Mouse (Mus musculus) left cerebral cortex, adult 18-20 months (tissue): ENCODE data around the gene Smad6. TPM values are rescaled to one million over a fixed set of nuclear protein-coding genes. Genes with fewer than 3 reads are reported as not detected.

Experiments
- DNase-seq, 2 experiments: peaks; one replicate each; pipeline ENCODE4 v3.0.0; 2021 to 2022; ENCODE audit warnings: low spot score in 2 of 2, mixed read lengths in 1 of 2
- total RNA-seq, 2 experiments: library from RNA; stranded (reverse); gene quantifications; 2 replicates each; pipeline ENCODE4 v1.2.3; 2021

Gene Smad6
- total RNA-seq, 2 experiments from 2014 or later, result 2.1 to 2.5 TPM

DNA sequence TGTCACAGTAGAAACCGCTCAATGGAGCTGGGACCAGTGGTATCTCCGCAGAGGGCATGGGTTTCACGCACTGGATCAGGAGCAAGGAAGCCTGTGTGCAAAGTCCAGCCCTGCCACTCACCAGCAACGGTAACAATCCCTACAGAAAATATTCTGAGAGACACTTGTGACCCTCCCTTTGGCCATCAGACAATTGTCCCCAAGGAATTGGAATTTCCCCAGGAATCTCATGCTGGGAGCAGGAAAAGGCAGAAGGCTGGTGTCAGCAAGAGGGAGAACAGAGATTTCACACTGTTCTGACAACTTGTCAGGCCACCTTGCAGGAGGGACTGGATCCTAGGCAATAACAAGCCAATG lies 61.1 kb downstream of the Smad6 start:
- DNase-seq, result no peak

DNA sequence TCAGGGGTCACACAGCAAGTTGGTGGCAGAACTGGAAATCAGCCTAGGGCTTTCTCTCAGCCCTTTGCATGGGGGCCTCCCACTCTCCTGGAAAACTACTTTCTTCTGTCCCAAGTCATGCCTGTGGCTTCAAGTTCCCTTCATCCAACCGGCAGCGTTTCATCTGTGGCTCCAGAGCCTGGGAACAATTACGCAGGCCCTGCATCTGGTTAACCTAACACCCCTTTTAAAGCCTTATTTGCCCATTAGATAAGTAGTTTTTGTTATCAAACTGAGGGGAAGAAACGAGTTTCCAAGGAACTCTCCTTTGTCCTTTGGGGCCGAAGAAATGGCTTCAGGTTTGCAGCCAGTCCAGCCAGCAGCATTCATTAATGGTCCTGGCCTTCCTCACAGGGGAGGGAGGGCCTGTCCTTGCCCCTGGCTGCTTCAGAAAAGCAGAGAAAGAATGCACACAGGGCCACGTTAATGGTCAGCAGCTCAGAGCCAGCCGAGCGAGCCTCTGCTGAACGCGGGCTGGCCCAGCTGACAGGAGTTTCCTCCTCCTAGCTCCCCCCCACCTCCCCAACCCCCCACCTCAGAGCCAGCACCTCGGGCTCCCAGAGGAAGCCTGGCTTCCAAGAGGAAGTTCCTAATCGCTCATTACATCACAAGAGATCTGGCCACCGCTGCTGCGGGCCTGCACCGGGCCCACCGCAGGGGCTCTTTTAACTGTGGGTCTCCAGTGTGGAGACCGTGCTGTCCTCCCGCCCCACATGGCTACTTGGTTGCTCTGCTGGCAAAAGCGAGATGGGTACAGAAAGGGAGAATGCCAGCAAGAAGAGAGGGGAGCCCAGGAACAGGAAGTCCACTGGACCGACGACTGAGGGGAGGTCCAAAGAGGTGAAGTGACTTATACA lies 61.7 kb downstream of the Smad6 start:
- no peak for DNase-seq

DNA sequence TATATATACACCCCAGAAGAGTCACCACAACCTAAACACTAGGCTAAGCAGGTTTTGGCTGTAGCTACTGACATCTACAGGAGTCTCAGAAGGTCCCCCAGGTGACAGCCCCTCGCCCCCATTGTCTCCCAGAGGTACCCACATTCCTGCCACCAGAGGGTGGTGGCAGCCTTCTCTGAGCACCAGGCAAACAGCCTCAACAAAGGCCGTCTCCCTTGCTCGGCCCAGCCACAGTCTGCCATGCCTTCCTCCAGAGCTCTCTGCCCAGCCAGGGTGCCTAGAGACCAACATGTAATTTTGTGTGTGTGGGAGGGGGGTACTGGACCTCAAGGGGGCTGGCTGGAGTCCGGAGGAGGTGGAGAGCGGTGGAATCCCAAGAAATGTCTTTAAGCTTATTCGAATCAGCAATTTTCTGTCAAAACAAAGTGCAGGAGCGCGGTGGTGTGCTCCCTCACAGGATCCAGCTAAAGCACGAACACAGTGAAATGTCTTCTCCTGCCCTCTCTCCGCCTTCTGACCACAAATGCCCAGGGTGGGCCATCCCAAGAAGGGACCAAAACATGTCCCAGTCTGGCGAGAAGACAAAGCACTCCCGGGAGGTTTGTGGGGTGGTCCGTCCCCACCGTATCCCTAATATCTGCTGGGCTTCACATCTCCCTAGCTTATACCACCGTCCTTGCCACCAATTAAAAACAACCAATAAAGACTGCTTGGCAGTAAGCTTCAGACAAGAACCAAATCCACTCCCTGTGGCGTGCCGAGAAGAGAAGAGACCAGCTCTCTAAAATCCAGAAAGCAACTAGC lies 62.5 kb downstream of the Smad6 start:
- no peak for DNase-seq

DNA sequence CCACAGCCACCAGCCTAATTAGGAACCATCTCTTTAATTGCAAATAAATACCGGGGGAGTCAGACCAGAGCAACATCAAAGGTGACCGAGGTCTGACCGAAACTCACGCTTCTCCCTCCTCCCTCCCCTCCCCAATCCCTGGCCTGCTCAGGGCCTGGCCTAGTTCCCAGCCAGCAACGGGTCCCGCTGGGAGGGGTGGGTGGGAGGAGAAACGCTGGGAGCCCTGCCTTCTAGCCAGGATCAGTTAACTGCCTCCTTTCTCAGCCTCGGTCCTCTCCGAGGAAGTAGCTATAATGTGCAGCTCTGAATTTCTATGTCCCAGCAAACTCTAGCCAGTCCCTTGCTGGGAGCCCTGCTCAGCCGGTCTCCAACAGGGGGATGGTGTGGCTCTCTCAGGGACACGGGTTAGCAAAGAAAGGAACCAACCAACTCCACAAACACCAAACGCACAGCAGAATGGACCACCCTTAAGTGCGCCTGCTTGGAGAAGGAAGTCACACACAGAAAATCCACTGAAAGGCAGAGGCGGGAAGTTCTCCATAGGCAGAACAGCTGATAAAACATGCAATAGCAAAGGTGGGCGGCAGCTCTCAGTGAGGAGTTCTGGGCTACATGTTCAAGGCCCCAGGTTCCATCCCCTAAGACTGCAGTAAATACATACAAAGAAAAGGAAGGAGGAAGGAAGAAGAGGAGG lies 63.4 kb downstream of the Smad6 start:
- DNase-seq, result no peak

DNA sequence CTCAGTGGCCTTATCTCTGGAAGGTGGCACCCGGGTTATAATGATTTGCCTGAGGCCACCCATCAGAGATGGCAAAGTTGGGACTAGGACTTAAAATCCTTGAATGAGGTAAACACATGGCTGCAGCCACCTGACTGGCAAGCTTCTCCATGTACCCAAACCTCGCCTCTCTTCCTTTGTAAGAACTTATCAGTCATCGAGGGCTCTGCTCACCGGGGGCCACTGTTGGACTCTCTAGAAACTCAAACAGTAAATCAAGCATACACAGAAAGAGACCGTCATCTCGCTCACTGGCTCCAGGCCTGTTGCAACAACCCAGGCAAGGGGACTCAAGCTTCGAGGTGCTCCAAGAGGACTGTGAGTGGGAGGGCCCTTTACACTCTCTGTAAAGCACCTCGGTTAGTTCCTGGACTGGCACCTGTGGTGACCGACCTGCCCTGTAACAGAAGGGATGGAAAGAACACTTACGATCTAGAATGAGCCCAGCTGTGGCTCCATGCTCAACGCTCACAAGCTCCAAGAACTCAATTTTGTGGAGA lies 64.1 kb downstream of the Smad6 start:
- no peak for DNase-seq

DNA sequence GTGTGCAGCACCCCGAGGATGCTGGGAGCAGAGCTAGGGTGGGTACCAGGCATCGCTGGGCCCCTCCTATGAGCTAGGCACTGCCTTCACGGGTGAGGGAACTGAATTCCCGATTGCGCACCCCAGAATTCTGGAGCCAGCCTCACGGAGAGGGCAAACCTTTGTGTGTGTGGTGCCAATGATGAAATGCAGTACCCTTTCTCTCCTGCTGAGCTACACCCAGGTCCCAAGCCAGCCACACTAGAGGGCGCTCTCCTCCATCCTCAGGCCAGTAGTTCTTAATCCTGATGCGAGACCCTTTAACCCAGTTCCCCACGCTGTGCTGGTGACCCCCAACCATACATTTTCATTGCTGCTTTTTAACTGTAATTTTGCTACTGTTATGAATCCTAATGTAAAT lies 65.8 kb downstream of the Smad6 start:
- peak; percentile 72 to 79 for DNase-seq

DNA sequence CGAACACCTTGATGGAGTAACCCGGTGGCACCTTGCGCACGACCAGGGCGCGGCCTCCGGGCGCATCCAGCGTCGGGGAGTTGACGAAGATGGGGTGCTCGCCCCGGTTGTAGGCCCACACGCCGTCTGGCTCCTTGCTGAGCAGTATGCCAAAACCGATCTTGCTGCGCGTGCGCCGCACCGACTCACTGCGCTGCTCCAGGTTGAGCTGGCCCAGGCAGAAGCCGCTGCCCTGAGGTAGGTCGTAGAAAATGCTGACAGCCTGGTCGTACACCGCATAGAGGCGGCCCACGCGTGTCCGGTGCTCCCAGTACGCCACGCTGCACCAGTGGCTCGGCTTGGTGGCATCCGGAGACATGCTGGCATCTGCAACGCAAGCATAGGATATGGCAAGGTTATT lies 68.2 kb downstream of the Smad6 start:
- peak in 1 of 2 experiments; percentile 44 for DNase-seq

DNA sequence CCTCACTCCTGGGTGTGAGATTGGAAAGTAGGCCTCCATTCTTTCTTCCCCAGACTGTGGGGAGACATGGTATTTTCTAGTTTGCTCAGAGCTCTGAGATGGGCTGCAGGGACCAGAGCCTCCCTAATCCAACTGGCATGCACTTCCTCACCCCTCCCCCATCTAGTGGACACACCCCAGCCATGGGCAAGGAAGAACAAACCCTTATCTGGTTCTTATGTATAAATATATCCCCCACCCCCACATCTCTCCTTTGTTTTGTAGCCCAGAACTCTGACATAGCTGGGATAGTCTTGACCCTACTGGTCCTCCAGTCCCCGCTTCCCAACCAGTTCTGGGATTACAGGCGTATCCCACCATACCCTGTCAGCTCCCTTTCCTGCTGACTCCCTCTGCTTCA lies 69.3 kb downstream of the Smad6 start:
- no peak for DNase-seq

DNA sequence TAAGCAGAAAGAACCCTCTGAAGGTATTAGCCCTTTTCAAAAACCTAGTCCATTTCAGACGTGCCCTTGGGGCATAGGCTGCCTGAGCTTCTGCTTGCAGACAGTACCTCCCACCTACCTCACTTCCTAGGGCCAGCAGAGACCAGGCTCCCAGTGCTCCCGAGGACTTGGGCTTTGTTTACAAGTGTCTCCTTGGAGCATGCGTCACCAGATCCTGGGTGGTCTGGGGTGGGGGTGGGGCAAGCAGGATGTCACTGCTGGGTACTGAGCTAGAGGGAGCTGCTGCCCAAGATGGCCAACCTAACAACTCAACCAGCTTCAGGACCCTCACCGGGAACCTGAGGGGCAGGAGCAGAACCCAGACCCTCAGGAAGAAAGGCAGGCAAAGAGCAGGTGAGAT lies 71.5 kb downstream of the Smad6 start:
- DNase-seq, result no peak

DNA sequence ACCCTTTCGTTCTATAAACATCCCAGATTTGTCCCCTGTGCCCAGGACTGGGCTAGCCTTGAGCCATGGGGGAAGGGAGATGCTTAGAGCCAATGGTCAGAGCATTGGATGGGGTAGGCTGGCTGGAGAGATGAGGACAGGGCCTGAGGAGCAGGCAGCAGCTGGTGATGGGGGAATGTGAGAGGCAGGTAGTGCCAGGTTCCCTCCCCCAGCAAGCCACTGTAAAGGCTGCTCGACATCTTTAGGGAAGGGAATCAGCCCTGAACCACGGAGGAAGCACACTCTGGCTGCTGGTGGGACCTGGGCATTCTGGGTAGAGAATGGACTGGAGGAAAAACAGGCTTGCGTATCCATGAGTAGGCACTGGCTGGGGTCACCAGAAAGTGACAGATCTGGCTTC lies 72.5 kb downstream of the Smad6 start:
- DNase-seq, result no peak

DNA sequence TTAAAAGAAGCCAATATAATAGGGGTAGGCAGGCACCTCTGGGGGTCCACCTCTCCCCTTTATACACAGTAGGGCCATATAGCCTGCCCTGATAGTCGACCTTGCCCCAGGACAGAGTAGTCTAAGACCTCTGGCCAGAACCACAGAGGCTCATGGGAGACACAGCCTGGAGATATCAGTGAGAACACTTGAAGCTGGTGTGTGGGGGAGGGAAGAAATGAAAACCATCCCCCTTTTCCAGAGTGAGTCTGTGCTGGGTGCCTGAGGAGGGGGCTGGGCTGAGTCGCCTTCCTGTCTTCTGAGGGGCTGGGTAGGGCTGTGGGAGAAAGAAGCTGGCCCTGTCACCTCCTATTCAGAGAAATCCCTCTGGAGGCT lies 79.3 kb downstream of the Smad6 start:
- no peak for DNase-seq

DNA sequence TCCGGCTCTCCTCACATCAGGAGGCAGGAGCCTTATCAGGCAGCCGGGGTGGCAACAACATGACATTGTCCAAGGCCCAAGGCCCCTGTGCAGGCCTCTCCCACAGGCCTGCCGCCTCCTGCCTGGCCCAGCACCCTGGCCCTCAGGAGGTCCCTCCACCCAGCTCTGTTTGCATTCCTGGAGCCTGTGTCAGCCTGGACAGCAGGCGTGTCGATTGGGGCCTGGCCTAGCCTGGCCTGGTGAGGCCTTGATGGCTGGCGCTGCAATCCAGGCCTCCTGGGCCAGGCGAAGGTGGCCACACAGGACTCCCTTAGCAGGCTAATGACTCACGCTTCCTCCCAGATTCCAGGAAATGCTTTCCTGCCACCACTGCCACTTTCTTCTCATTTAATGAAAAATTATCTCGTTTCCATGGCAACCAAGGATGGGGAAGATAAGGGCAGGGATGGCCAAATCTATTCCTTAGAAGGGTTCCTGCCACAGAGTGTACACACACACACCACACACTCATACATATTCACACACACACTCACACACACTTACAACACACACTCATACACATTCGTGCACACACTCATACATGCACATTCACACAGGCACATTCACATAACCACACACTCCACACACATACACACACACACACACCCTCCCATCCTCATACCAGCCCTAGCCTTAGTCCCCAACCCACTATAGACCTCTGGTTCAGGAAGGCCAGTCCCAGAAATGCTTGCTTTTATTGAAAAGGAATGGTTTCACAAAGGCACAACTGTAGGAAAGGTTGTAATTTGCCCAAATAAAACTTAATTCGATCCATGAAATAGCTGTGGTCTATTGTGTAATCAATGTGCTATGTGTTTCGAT lies 79.9 kb downstream of the Smad6 start:
- no peak for DNase-seq

DNA sequence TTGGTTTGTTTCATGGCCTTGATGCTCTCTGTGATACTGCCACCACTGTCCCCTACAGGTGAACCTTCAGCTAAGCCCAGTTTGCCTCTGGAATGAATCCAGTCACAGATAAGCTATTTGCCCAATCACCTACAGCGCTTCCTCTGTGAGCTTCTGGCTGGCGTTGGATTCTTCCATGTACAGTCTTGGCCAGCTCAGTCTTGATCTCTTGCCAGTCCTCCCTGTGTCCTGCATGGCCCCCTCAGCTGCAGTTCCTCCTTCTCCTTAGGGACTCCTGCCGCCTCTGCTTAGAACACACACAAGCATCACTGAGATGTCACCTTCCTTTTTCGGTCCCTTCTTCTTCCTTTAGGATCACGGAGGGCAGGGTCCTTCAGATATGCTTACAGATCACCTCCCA lies 85.6 kb downstream of the Smad6 start:
- no peak for DNase-seq

DNA sequence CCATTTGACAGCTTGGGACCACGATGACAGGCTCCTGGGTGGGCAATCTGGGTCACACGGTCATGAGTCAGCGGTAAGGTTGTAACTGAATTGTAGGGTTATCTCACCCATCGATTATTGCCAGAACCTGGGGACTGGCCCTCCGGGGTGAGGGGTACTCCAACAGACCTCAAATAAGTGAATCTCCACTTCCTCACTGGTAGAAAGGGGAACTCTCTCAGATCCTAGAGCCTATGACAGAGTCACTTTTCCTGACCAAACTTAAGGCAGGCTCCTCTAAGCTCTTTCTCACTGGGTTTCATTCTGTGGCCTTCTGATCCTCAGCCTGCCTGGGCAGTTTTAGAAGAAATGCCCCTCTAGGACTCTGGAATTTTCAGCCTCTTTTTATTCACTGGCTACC lies 88.8 kb downstream of the Smad6 start:
- DNase-seq, result no peak

DNA sequence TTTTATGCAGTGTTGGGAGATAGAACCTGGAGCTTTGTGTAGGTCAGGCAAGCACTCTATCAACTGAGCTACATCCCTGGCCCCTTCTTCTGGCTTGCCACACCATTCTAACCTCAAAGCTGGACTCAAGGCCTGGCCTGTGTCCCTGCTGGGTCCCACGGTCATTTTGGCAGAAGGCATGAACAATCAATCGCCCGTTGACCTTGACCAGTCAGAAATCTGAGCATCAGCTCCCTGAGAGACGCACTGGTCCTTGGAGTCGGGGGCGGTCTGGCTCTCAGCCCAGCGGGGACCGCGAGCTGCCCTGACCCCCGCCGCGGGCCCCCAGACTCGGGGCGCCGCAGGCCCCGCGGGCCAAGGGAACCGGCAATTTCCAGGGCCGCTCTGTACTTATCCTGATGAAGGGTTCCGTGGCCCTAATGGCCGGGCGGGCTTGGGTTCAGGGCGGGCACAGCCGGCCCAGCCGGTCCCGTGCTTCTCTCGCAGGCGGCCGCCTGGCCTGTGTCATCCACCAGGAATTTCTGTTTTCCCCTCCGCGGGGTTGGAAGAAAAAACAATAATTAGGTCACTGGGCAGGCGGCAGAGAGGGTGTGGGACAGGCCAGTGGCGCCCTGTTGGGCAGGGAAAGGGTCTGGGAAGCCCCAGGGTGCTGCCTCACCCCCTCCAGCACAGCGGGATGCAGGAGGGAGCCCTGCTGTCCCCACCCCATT lies 94.4 kb downstream of the Smad6 start:
- DNase-seq, result no peak

DNA sequence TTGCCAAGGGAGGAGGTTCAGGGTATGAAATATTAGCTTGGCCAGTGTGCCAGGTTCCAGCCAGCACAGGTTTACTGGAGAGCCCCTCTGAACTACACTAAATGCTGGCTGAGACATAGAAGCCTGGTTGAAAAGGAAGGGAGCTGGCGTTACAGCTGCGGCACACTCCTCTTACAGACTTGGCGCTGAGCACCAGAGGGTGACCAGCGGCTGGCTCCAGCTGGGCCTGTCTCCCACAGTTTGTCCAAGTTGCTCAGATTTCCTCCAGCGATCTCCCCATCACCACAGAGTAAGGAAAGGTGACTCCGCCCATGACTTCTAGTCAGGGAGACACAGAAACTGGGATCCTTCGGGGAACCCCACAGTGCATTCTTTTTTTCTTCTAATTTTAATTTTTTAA lies 95.5 kb downstream of the Smad6 start:
- DNase-seq, result no peak

DNA sequence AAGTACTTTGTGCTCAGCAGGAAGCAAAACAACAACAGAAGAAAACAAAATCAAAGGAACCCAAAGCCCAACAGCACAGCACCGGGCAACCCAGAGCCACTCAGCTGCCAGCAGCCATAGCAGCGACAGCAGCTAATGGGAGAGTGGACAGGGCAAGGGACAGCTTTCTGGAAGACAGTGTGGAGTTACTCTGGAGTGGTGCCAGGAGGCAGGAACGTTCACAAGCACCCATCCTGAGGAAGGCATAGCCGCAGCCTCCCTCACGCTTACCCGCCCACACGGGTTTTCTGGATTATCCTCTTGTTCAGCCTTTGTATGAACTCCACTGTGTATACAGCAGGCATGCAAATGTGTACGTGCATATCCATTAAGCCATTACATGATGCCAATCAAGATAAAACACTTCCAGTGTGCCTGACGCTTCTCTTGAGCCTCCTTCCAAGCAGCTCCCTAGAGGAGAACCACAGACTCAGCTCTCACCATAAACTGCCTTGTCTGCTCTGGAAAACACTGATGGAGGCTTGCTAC lies 98.6 kb downstream of the Smad6 start:
- no peak for DNase-seq

DNA sequence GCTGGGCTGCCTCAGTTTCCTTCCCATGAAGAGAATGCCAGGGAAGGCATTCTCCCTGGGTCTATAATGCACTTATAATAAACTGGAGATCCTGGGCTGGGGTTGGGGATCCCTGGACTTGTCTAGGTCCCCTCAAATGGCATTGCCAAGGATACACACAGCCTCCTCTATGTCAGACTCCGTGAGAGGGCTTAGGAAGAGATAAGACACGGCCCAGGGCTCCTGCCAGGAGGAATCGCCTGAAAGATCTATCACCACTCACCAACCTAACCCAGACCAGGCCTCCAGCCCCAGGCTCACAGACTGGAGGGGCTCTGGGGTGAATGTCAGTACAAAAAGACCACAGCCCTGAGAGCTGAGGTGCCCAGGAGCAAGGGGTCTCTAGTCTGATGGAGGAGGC lies 102.2 kb downstream of the Smad6 start:
- DNase-seq, result no peak

DNA sequence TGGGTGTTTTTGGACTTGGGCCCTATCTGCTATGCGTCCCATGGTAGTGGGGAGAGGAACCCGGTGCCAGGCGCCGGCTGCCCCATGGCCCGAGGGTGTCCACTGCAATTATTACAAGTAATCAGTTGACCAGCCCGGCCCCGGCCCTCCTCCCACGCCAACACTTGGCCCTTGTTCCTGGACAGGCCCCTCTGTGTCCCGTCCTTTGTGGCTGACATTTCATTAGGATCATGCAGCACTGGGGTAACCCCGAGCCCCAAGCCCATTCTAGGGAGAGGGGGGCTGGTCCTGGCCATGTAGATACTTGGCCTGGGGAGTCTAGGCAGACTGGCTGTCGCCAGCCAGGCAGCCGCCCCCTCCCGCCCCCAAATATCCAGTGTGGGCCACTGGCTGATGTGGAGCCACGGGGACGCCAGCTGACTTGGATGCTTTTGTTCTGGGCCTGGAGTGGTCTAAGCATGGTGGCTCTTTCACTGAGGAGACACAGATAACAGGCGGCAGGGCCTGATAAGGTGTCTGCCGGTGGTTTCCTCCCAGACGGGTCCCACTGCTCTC lies 102.8 kb downstream of the Smad6 start:
- DNase-seq, result peak in 1 of 2 experiments; percentile 18

DNA sequence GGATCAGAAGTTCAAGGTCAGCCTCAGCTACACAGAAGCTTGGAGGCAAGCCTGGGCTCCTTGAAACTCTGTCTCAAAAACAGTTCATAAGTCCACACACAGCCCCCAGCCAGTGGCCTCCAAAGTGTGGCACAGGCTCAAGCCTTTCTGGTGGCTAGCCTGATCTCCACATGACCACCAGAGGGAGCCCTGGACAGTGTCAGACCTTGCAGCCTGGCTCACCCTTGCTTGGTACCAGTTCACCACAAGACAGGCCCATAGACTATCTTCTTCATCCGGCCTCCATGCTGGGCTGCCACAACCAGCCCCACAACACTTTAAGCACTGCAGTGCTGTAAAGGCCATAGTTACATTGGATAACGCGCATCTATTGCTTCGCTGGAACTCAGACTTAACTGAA lies 103.6 kb downstream of the Smad6 start:
- DNase-seq, result peak; percentile 76 to 77
